Mouse (Mus musculus) c-Kit-positive CD71-positive TER-119-negative erythroid progenitor cells, embryonic 14.5 days (primary cell): ENCODE measurements at regions not wholly inside any gene's neighbourhood (a gene's known extent, or its start where the extent isn't known, plus 50 kb on each side); places are given as distances from the start of the nearest gene placed in this dataset.

Source experiments
- DNase-seq: peaks from one replicate; pipeline ENCODE4 v3.0.0-alpha.2; 2013; ENCODE audit warnings: low read depth

DNA sequence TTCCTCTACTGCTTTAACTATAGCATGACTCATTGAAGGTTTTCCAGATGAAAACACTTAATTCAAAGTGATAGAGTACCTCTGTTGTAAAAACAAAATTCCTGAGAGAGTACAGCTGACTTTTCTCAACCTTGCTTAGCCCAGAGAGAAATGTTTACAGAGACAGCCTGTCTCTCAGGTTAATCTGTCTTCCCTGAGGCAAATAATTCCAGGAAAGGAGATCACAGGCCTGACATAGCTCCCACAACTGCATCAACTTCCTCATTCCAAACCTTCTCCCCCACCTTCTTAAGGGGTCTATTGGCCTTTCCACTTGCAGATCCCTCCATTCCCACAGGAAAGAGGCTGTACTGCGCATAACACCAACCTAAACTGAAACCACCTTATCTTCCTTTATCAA lies 586.1 kb upstream of the Impad1 start:
- no peak for DNase-seq

DNA sequence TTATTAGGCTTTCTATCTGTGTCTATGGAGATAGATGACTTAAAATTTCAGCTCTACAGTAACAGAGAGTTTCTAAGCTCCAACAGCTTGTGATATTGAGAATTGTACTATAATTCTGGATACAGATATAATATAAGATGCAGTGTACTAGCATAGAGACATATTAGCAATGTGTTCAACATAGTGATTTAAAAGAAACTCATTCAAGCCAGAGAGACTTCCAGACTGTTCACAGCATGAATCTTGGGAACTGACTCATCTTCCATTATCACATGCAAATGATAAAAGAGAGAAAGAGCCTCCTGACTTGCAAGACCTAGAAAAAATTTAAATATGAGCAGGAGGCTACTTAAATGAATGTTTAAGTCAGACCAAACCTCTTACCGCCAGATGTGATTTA lies 565.1 kb upstream of the Impad1 start:
- no peak for DNase-seq

DNA sequence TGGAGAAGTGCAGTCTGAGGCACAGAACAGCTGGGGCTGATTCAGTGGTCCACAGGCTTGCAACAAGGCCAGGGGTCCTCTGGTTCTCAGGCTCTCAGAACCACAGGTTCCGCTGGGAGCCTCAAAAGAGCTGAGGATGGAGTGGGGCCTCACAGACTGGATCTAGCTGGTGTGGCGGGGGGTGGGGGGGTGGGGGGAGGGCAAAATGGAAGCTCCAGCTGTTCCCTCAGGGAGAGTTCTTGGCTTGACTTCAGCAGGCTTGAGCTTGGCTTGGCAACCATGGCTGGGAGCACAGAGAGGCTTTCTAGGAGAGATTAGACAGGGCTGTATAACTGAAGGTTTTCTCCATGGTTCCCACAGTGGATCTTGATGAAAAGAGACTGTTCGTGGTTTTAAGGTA lies 553.1 kb upstream of the Impad1 start:
- DNase-seq: no peak

DNA sequence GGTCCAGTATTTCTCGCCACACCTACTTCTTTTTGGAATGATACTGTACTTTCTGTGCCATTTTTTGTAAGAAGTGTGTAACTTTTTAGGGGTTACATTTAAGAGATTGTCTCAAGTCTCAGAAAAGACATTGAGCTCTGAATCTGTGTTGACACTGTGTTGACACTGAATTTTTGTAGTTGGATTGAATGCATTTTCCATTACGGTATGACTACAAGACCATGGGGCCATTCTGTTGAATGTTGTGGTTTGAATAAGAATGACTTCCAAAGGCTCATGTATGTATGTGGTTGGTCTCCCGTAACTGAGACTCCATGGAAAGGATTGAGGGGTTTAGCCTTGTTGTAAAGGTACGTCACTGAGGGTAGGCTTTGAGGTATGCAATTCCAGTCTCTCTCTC lies 551.6 kb upstream of the Impad1 start:
- no peak for DNase-seq

DNA sequence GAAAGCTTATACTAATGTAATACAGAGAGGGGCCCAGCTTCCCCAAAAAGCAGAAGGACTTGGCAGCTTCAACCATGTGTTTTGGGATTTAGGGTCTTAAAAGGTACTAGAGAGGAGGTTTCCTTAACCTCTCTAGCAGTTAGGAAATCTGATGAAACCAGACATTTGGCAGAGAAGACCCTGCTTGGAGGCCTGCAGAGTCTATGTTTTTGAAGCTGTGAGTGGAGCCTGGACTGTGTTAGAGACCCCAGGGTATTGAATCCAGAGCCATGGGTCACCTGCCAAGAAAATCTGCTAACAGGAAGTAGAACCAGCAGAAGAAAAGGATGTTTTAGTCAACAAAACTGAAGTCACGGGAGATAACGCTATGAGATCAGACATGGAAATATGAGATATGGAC lies 551.2 kb upstream of the Impad1 start:
- DNase-seq: no peak

DNA sequence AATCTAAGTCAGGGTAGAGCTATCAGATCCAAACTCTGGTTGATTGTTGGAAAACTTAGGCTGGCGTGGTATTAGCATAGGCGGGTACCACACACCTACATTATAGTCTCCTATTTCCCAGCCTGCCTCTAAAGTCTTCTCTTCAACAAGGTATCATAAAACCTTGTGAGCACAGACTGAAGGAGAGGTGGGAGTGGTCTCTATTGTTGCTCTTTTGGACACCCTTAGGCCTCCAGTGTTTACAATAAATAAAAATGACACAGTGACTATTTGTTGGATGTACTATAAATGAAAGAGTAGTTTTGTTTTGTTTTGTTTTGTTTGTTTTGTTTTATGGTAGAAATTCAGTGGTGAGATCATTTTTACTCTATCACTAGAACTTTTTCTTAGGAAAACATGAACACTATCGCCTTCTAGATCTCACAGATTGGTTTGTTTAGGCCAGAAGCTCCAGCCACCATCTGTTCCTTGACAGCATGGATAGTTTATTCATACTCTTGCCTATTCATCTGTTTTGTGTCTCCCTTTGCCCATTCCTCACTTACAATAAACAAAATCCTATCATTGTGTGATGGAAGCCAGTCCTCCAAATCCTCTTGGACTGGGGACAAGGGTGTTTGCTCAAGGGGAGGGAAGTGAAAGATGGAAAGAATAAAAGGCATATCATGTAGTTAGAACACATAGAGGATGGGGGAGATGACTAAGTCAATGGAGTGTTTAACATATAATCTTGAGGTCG lies 544.2 kb upstream of the Impad1 start:
- no peak for DNase-seq

DNA sequence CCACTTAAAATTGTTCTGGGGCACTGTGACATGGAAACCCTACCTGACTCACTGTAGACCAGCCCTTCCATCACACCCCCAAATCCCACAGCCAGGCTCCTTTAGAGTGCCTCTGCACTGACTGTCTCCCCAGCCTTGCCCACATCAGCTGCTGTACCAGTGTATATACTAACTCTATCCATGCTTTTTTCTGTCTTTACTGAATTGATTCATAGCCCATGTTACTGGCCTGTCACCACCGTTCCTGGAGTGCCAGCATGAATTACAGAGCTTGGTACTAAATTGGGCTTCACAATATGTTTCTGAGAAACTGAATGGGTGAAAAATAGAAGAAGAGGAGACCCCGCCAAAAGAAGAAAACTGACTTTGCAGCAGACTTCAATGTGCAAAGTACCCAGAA lies 541.9 kb upstream of the Impad1 start:
- DNase-seq: no peak

DNA sequence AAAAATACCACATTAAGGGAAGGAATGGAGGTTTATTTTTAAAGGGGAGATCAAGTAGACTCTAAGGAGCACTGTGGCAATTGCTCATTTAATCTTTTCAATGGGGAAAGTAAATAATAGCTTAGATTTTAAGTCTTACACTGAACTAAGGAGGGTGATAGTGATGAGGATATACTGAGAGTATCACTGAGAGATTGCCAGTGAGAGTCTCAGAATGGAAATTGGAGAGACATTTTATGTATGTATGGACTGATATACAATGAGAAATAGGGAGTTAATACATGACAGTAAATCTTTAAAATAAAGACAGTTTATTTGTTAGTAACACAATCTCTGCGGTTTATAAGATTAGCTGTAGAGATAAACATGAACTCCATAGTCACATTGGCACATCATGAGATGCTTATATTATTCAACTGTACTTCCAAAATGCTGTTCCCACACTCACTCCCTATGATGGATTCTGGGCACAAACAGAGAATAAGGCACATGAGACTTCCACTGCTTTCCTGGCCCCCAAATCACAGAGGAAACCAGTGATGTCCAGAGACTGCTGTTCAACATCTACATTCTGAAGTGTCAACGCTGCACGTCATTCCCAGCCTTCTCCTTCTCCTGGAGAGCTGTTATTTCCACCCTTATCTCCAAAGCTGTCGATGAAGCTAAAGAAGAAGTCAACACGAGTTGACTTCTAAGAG lies 535.5 kb upstream of the Impad1 start:
- no peak for DNase-seq

DNA sequence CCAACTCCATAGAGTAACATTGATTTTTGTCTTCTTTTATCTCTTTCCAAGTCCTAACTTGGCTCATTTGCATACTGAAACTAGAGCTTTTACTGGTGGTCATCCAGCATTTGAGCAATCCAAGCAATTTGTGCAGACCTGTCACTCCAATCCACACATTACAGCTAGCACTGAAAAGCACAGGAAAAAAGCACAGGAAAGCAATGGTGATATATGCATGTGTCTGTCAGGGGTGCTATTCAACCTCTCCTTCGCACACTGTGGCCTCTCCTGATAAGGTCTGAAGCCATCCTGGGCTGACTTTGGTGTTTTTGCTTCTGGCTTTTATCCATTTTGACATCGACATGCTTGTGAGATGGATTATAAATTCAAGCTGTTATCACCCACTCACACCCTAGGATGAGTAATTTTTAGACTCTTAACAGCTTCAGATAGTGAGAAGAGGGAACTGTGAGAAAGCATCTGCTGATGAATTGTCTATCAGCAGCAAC lies 534.1 kb upstream of the Impad1 start:
- DNase-seq: peak; percentile 5

DNA sequence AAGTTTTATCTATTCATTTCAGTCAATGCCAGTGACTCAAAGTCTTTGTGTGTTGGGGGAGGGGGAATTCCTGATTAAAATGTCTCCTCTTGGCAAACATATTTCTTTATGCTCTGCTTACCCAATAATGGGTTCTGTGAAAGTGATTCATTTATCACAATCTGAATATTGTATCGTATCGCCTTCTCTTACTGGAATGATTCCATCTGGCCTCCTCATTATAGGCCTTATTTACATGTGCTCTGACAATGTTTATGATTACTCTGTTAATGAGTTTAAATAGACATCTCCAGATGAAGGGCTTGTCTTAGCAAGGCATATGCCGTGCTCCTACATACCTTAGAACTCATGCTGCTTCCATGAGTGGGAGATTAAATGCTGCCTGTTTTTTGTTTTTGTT lies 508.3 kb upstream of the Impad1 start:
- no peak for DNase-seq

DNA sequence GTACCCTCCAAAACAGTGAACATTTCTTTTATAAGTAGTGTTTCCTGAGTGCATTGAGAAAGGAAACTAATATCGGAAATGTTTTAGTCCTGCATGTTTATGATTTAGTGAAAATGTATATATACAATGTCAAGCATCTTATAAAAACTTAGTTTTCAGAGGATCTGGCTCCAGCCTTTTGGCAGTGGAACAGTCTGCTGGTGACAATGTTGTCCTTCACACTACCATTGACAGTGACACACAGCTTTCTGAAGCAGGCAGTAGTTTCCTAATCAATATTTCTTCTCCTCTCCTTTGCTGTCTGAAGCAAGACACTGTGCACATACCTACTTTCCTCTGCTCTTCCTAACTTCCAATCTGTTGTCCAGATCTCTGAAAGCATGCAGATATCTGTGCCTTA lies 507.9 kb upstream of the Impad1 start:
- DNase-seq: no peak

DNA sequence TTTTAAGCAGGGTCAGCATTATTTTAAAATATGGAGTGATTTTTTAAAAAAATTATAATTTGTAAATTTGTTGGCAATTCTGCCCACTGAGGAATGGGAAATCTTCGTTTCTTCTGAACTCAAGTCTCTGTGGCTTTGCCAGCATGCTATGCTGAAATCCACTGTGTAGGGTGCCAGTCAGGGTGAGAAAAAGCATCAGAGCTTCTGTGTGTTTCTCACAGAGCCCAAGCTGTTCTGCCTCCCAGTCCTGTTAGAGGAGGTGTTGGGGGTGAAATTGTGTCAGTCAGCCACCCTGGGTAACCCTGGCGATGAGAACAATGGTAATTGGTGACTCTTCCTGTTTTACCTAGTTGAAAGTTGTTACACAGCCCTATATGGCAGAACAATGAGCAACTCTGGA lies 506.1 kb upstream of the Impad1 start:
- DNase-seq: no peak

DNA sequence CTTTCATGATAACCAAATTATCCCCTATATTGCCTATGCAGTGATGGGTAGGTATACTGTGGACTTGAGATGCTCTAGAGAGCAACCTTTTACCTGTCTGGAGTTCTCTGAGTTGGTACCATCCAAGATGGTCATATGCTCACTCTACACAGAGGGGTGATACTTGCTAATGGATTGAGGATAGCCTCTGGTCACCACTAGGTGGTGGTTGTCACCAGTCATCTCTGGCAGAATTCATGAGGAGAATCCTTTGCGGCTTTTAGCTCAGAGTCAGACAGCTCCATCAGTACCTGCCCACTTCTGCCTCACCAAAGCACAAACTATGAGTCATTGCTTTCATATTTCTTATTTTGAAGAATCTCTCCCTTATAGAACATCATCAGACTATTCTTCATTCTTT lies 500.9 kb upstream of the Impad1 start:
- DNase-seq: no peak

DNA sequence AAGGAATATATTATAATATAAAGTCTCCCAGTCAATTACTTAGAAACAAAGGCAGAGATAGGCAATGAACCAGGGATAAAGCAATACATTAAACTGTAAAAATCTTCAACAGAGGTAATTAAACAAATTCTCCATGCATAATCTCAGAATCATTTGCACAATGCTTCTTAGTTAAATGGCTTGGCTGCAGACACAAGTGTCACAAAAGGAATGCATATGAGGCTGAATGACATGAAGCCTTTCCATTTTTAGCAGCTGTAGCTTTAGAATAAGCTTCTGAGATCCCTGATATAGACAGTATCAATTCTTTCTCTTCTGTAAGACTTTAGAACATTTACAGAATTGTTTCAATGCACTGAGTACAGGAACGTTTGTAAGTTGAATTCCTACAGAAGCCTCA lies 483.0 kb upstream of the Impad1 start:
- DNase-seq: no peak
